Mouse (Mus musculus): ENCODE data around the gene Perp. TPM values are rescaled to one million over a fixed set of nuclear protein-coding genes. Genes with fewer than 3 reads are reported as not detected.

Perp gene
- polyA plus RNA-seq (2015; fragmentation: Nextera tagmentation; extraction: Ambion mirVana) = 1.8 and 2.5 TPM in 2 replicates

GRCm38 (mm10) chr10:18844441-18845286 lies at the start of gene Perp:
Gene Perp, plus strand, starts transcription at chr10:18845020.

Other genes with a start within 250 kb of the Perp start
- gene Arfgef3, start 101.1 kb upstream of the Perp start, polyA plus RNA-seq (2015; fragmentation: Nextera tagmentation; extraction: Ambion mirVana) = 0.05 and 0.06 TPM in 2 replicates
- not detected in 2 replicates for gene Gm4922, start 58.2 kb upstream of the Perp start, polyA plus RNA-seq (2015; fragmentation: Nextera tagmentation; extraction: Ambion mirVana)
- 1.00 and 1.6 TPM in 2 replicates for gene Tnfaip3, start 170.6 kb downstream of the Perp start, polyA plus RNA-seq (2015; fragmentation: Nextera tagmentation; extraction: Ambion mirVana)

Measured in spleen, postnatal 0 days (tissue).